Mouse (Mus musculus) liver, adult 2 months (tissue): ENCODE data around the gene Doc2b.

Source experiments
- CTCF ChIP-seq: fragments of 200-500 bp; IDR thresholded peaks from 2 replicates; pipeline ENCODE4 v1.5.1; 2011; ENCODE audit warnings: low read depth, low read length, control low read depth
- POLR2A ChIP-seq: fragments of 200-500 bp; IDR thresholded peaks from 2 replicates; pipeline ENCODE4 v1.6.1; 2011; ENCODE audit warnings: low read length, control low read depth; ENCODE audit not compliant: insufficient read depth; ENCODE audit errors: extremely low read depth

DNA sequence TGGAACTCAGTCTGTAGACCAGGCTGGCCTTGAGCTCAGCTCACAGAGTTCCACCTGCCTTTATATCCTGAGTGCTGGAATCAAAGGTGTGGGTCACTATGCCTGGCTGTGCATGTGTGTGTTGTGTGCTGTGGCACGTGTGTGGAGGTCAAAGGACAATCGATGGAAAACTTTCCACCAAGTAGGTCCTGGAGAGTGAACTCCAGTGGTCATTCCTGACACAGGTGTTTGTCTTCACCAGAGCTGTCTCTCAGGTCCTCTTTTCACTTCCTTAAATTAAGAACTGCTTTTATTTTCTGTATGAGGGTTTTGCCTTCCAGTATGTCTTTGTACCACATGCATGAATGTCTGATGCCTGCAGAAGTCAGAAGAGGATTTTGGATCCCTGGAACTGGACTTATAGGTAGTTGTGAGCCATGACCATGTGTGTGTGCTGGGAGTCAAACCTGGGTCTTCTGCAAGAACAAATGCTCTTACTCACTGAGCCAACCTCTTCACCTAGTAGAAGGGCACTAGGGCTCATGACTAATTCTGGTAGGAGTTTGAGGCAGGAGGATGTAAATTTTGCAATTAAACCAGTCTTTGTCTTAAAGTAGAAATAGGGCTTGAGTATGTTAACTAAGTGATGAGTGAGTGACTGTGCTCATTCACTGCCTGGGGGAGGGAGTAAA is 57.9 kb downstream of the Doc2b start:
- TF ChIP-seq POLR2A: no peak
- no peak for TF ChIP-seq CTCF
